Mouse (Mus musculus) T-cell, adult 2 months (primary cell): ENCODE measurements around the gene Sec14l1.

Source experiments
- DNase-seq: peaks from one replicate; pipeline ENCODE4 v3.0.0; 2022; ENCODE audit warnings: low spot score

Sec14l1 gene

DNA sequence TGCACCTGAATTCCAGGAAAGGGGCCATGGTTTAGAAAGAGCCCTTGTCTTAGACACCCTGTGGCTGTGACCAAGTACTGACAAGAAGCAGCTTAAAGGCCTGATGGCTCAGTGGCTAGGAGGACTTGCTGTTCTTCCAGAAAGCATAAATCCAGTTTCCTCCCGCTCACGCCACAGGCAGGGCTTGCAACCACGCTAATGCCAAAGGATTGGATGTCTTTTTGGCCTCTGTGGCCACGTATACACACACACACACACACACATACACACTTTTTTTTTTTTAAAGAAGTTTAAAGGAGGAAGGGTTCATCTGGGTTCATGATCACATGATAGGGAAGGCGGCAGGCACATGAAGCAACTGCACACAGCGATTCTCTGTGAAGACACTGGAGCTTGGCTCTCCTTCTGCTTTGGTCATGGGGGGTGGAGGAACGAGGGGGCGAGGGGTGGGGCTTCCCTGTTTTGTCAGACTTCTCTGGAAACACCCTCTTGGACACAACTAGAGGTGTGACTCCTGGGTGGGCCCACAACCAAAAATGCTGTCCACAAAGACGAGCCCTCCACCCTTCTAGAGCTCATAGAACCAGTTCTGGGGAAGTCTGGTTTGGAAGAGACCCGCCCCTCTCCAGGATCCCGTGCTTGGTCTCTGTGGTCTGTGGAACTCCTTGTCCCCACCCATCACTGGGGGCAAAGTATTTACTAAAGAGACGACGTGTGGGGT is 26.5 kb upstream of the Sec14l1 start:
- no peak for DNase-seq

GRCm38 (mm10) chr11:117089673-117090419 is 25.1 kb upstream of the Sec14l1 start:
- no peak for DNase-seq

- DNase-seq: no peak
Observed at GRCm38 (mm10) chr11:117091406-117091805, 23.6 kb upstream of the Sec14l1 start.

- no peak for DNase-seq
Observed at GRCm38 (mm10) chr11:117091845-117092244, 23.1 kb upstream of the Sec14l1 start.

DNA sequence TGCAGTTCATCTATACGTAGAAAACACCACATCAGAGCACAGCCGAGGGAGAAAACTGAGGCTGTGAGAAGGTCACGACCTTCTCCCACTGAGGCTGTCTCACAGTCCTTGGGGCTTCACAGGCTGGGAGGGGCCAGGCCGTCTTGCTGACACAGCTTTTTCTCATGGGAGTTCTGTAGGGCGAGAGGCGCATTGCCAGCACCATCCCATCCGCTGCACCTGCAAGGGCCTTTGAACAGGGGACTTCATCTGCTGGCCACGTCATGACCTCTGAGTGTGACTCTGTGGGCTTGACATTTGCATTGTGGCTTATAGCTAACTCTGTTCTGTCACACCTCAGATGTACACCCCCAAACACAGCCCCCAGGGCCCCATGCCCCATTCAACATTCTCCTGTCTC is 22.3 kb upstream of the Sec14l1 start:
- DNase-seq: peak; percentile 69

DNA sequence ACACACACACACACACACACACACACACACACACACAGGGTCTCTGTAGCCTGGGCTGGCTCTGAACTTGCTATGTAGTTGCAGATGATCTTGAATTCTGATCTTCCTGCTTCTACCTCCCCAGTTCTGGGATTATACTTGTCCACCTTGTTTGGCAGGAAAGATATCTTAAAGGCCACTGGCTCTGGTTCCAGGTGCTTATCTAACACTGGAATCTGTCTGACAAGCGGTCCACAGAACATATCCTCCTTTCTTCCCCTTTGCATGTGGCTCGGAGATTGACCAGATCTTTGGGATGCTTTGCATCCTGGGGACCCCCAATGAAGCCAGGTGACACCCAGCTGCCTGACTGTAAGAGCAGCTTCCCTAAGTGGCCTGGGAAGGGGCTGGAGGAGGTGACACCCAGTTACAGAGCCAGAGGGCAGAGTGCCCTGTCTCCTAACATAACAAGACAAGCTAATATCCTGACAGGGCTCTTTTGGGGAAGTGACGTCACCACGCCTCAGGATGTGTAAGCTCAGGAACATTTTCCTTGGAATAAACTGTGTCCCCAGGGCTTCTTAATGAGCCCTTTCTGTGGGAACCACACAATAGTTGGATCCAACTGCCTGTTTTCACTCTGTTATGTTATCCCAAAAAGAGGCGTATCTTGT is 20.9 kb upstream of the Sec14l1 start:
- DNase-seq: no peak

DNA sequence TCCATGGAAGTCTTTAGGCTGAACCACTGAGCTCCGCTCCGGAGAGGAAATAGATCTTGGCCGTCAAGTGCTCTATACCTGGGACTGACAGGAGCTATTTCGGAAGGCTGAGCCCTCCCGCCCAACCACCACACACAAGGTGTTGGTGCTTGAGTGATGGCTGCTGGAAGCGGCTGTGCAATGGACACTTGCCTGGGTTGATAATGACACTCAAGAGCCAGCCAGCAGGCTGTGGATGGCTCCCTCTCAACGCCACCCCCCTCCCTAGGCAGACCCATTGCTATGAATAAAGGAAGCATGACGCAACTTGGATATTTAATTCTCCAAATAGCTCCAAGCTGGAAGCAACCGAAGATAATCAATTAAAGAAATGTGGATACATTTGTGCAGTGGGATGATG is 20.3 kb upstream of the Sec14l1 start:
- no peak for DNase-seq

DNA sequence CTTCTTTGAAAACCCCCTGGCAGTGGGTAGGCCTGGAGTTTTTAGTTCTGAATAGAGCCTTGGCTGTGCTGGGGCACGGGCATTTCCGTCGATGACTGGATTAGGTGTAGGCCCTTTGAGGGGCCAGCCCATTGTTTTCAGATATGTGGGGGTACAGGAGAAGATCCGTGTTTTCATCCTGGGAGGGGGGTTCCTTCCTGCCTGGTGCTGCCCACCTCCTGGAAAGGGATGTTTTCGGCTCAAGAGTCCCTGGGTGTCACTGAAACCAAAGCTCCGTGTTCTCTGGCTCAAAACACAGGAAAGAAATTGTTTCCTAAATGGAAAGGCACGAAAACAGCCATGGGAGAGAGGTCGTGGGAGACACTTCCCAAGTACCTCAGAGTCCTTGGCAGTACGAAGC is 17.9 kb upstream of the Sec14l1 start:
- DNase-seq: no peak

DNA sequence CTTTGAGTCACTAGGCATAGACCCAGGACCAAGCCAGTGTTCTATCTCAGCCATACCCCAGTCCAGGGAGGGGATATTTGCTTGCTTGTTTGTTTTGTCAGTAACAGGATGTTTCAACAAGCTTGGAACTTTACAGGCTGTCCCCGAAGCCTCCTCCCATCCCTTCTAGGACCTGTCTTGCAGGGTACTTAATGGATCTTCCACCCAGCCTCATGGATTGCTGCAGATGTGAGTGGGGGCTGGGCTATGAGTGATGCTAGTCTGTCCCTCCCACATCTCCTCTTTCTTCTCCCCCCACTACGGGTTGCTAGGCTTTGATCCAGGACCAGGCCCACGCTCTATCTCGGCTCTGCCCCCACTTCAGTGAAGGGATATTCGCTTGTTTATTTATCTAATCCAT is 16.8 kb upstream of the Sec14l1 start:
- no peak for DNase-seq

DNA sequence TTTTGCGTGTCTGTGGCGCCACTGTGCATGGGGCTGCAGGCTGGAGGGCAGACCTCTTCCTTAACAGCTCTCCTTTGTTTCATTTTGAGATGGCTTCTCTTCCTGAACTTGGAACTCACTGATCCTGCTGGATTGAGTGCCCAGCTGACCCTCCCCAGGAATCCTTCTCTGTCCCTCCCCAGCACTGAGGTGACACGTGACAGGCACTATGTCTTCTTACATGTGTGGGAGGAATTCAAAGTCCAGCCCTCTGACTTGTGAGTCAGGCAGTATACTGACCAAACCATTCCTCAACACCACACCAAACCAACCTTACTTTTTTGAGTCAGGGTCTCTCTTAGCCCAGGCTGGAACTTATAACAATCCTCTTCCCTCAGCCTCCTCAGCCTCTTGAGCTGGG is 16.2 kb upstream of the Sec14l1 start:
- DNase-seq: no peak

DNA sequence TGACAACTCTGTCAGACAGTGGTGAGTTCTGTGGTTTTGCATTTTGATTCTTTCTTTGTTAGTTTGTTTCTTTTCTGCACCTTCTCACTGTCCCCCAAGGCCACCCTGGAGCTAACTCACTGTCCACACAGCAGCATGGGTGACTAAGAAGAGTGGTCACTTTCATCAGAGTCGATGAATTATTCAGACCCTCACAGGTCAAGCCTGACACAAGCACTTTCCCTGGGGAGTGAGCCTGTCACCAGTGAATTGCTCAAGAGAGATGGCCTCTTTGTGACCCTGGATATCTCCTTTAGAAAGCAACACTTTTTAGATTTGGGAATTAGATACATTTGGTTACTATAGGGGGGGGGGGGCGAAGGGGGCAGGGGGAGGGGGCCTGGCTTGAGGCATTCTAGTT is 15.6 kb upstream of the Sec14l1 start:
- DNase-seq: no peak

DNA sequence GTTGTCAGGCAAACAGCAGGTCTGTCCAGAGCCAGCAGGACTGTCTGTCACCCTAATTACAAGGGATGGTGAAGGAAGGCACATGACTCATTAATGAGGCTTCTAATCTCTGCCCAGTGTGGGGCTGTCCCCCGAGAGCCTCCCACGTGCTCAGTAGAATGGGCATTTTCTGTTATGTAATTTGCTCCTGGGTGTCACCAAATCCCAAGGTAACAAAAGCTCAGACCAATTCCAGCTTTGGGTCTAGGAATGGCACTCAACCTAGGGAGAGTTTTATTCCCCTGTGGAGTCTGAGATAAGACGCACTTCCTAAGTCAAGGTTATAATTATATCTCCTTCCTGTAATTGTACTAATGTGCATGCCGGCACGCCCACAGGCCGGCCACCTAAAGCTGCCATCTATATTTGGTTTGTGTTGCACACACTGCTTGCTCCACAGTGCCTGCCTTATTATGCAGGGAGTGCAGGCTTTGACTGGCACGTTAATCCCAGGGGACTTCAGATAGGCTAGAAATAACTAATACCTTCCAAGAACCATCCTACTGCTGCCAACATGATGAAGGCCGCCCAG is 13.5 kb upstream of the Sec14l1 start:
- DNase-seq: no peak

- DNase-seq: no peak
Observed at GRCm38 (mm10) chr11:117101925-117102717, 12.8 kb upstream of the Sec14l1 start.

GRCm38 (mm10) chr11:117103523-117103922 is 11.4 kb upstream of the Sec14l1 start:
- no peak for DNase-seq

DNA sequence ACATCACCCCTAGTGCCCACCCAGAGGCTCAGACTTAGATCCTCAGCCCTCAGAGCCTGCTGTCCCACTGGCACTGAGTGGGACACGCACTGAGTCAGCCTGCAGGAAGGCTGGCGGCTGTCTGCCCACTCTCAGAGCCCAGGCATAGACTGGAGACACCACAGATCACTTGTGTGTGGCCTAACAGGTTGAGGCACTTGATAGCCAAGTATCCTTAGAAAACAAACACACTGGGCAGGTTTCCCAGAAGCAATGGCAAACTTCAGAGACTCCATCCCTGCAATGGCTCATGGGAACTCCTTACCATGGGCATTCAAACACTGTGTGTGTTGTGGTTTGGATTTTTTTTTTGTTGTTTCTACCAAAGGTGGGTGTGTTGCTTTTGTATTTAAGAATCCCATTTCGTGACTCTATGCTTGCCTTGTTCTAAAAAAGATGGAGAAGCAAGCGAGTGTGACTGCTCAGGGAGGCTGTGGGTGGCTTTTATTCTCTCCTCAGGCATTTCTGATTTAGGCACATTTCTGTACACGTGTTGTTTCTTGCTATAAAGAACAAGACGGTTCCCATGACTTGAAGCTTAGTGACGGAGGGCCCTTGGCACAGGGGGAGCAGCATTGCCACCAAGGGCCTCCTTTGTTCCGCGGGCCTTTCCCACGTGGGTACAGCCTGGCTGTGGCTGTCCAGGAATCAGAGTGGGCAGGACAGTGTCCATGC is 10.8 kb upstream of the Sec14l1 start:
- DNase-seq: no peak

DNA sequence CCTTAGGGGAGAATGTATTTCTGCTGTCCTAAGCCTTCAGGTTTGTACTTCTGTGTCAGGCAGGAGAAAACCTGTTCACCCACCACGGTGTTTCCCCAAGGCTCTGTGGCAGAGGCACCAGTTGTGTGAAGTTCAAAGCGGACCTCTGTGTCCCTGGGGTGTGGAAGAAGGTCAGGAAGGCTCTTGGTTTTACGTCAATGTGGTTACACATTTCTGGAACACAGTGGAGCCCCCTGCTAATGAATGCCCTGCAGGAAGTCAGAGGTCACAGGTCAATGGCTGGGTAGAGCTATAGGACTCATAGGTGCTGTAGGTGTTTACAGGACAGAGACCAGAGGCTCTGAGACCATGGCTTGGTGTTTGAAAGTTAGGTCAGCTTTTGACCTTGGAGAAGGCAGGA is 9.7 kb upstream of the Sec14l1 start:
- no peak for DNase-seq

DNA sequence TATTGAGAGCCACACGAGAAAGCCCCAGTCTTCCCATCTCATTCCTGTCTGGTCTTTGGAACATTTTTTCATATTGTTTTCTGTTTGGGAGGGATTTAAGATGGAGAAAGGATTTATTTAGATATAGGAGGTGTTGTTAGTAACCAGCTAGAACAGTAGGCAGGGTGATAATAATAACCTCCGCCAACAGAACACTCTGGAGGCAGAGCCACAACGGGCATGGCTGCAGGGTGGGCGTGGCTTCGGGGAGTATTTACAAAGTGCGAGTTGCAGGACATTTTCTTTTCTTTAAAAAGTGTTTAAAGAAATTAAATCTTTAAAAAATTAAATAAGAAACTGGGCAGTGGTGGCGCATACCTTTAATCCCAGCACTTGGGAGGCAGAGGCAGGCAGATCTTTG is 9.1 kb upstream of the Sec14l1 start:
- no peak for DNase-seq

DNA sequence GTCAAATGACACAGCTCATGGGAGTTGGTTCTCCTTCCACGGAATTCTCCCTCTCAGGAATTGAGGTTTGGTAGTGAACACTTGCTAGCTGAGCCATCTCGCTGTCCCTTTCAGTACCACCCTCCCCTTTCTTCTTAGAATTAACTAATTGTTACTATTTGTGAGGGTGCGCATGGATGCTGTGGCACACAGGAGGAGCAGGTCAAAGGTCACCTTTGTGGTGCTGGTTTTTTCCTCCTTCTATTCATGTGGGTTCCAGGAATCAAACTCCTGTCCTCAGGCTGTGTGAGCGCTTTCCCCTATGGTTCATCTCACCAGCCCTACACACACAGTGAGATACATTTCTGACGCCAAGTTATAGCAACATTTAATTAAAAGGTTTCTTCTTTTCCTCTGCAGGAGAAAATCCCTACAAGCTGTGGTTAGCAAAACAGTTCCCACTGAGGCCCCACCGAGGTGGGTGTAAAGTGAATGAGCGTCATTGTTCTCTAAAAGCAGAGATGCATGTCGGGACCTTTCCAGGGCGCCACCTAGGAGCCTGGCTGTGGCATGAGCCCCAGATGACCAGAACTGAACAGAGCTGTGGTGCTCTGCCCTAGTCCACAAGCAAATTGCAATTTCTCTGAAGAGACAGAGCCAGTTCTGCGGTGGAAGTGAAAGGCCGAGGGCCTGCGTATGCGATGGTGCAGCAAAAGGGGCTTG is 8.2 kb upstream of the Sec14l1 start:
- no peak for DNase-seq

GRCm38 (mm10) chr11:117107837-117108236 is 7.1 kb upstream of the Sec14l1 start:
- no peak for DNase-seq

GRCm38 (mm10) chr11:117108595-117108994 is 6.4 kb upstream of the Sec14l1 start:
- no peak for DNase-seq
